Mouse (Mus musculus) embryonic fibroblast, embryonic 13.5 days (primary cell): ENCODE measurements around the gene Zbtb38.

Experiments
- CTCF ChIP-seq: IDR thresholded peaks from 2 replicates; pipeline ENCODE4 v1.5.1; 2011; ENCODE audit warnings: mild to moderate bottlenecking, control low read depth, low read length, moderate library complexity, borderline replicate concordance; ENCODE audit not compliant: insufficient read depth
- POLR2A ChIP-seq: IDR thresholded peaks from 2 replicates; pipeline ENCODE4 v1.6.1; 2011; ENCODE audit warnings: low read depth, mild to moderate bottlenecking, control low read depth, low read length, moderate library complexity

- TF ChIP-seq POLR2A (no peak), CTCF (no peak)
Measured at GRCm38 (mm10) chr9:96712758-96713471, 39.7 kb downstream of the Zbtb38 start.
